Mouse (Mus musculus) forebrain, postnatal 0 days (tissue): Measurements from ENCODE around the gene Dhrs3. TPM values are rescaled to one million over a fixed set of nuclear protein-coding genes. Genes with fewer than 3 reads are reported as not detected.

Experiments
- ATAC-seq: fragments of 200-750 bp; cut with Nextera tagmentation; 2 replicates; pipeline ENCODE4 v1.8.0; 2017; ENCODE audit warnings: mild to moderate bottlenecking, moderate library complexity
- DNase-seq: peaks from one replicate; pipeline ENCODE4 v3.0.0-alpha.2; 2015
- H3K27ac ChIP-seq: fragments of 300-500 bp; sonication (generic); 2 replicates; pipeline ENCODE4 v1.5.1; 2014; ENCODE audit warnings: low read depth, mild to moderate bottlenecking, antibody characterized with exemption, low read length, moderate library complexity, mixed read lengths
- H3K27me3 ChIP-seq: fragments of 300-500 bp; sonication (generic); 2 replicates; pipeline ENCODE4 v1.6.1; 2014; ENCODE audit warnings: mild to moderate bottlenecking, low read length, mixed read lengths; ENCODE audit not compliant: insufficient read depth
- H3K36me3 ChIP-seq: fragments of 300-500 bp; sonication (generic); 2 replicates; pipeline ENCODE4 v1.6.1; 2014; ENCODE audit warnings: mild to moderate bottlenecking, moderate library complexity; ENCODE audit not compliant: insufficient read depth
- H3K4me1 ChIP-seq: fragments of 300-500 bp; sonication (generic); 2 replicates; pipeline ENCODE4 v1.6.1; 2014; ENCODE audit warnings: antibody characterized with exemption; ENCODE audit not compliant: insufficient read depth
- H3K4me2 ChIP-seq: fragments of 300-500 bp; sonication (generic); 2 replicates; pipeline ENCODE4 v1.6.1; 2014; ENCODE audit warnings: low read depth, mild to moderate bottlenecking, moderate library complexity
- H3K4me3 ChIP-seq: fragments of 300-500 bp; sonication (generic); 2 replicates; pipeline ENCODE4 v1.5.1; 2014; ENCODE audit warnings: low read depth, low read length, mixed read lengths
- H3K9ac ChIP-seq: fragments of 300-500 bp; sonication (generic); 2 replicates; pipeline ENCODE4 v1.6.1; 2014; ENCODE audit warnings: mild to moderate bottlenecking
- H3K9me3 ChIP-seq: fragments of 300-500 bp; sonication (generic); 2 replicates; pipeline ENCODE4 v1.6.1; 2016; ENCODE audit warnings: low read length
- CTCF ChIP-seq: sonication (generic); IDR thresholded peaks from 2 replicates; pipeline ENCODE4 v1.5.1; 2016; ENCODE audit warnings: antibody characterized with exemption, control low read depth, low read depth
- WGBS: fragments of 180-500 bp; shearing (Covaris S2); extraction: QIAGEN DNeasy Blood & Tissue Kit; methylation state at CpG from one replicate; pipeline ENCODE4 v1.1.7; 2014; 5-methylcytosine and 5-hydroxymethylcytosine counted together
- polyA plus RNA-seq: library from polyadenylated mRNA; unstranded; fragments of >200 nt; fragmentation: Nextera tagmentation; extraction: Ambion mirVana; gene quantifications from 2 replicates; pipeline ENCODE4 v1.2.1, GENCODE M21; 2015
- total RNA-seq: library from RNA; depleted of rRNA; stranded (reverse); fragments of >200 nt; gene quantifications from 2 replicates; pipeline ENCODE4 v1.2.3, GENCODE M21; 2014

Dhrs3 gene
- total and polyA plus RNA-seq, 2 experiments from 2014 or later = 13.6 to 23.0 TPM

DNA sequence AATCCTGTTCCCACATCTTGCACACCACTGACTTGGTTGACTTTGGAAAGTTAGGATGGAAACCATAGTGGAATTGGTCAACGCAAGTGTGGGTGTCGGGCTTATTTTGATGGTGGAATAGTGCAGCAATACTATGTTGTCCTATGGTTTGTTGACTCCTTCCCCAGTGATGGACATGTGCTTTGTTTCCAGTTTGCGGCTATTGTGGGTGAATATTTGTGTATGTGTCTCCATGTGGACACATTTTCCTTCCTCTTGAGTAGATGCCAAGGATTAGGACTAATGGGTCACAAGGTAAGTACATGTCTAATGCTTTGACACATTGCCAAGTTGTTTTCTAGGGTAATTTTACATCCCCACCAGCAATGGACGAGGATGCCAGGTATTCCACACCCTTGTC is 68.6 kb downstream of the Dhrs3 start:
- Histone ChIP-seq H3K36me3 (no peaks in the 10 kb centered on the region), H3K27me3 (no peaks in the 10 kb centered on the region), H3K27ac (no peak overlapping the region), H3K4me1 (no peaks in the 10 kb centered on the region), H3K4me2 (no peak overlapping the region), H3K4me3 (no peak overlapping the region), H3K9me3 (no peaks in the 10 kb centered on the region), H3K9ac (no peak overlapping the region)
- ATAC-seq (no peak), DNase-seq (no peak)
- TF ChIP-seq CTCF = no peak
- WGBS = 71% methylated on average over 4 of the region's 4 CpGs

DNA sequence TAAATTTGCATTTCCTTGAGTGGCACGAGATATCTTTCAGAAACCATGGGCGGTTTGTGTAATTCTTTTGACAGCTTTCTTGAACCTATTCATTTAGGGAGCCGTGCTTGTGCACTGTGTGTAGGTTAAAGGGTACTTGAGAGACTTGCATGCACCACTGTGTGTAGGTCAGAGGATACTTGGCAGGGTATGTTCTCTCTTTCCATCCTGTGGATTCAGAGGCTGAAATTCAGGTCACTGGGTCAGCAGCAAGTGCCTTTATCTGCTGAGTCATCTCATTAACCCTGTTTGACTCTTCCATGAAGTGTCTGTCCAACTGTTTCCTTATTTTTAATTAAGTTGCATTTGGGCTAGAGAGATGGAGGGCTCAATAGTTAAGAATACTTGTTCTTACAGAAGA is 69.1 kb downstream of the Dhrs3 start:
- Histone ChIP-seq H3K27me3 (no peaks in the 10 kb centered on the region), H3K36me3 (no peaks in the 10 kb centered on the region), H3K4me2 (no peak overlapping the region), H3K27ac (no peak overlapping the region), H3K9me3 (no peaks in the 10 kb centered on the region), H3K9ac (no peak overlapping the region), H3K4me1 (no peaks in the 10 kb centered on the region), H3K4me3 (no peak overlapping the region)
- no peak for ATAC-seq
- WGBS = 48% methylated on average over 3 of the region's 3 CpGs
- no peak for TF ChIP-seq CTCF
- no peak for DNase-seq

DNA sequence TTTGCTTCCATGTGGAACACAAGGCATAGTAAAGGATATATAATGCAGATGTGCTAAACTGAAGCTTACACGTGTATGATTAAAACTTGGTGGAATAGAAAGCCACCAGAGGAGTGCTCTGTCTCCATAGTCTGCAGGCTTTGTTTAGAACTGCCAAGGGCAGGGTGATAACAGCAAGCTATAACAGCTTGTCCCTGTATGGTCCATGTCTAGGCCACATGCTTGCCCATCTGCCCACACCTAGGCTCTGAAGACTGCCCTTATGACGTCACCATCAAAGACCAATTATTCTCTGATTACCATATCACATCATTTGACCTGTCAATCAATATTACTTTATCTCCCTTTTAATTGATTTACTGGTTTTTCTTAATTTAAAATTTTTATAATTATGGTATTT is 72.6 kb downstream of the Dhrs3 start:
- Histone ChIP-seq H3K36me3 (no peaks in the 10 kb centered on the region), H3K4me2 (no peak overlapping the region), H3K9me3 (no peaks in the 10 kb centered on the region), H3K9ac (no peak overlapping the region), H3K27ac (no peak overlapping the region), H3K4me1 (no peaks in the 10 kb centered on the region), H3K4me3 (no peak overlapping the region), H3K27me3 (no peaks in the 10 kb centered on the region)
- peak; percentile 65; the same call in 1 of the 2 replicates for ATAC-seq
- DNase-seq = no peak
- no peak for TF ChIP-seq CTCF
- 65% methylated on average over 2 of the region's 2 CpGs for WGBS

DNA sequence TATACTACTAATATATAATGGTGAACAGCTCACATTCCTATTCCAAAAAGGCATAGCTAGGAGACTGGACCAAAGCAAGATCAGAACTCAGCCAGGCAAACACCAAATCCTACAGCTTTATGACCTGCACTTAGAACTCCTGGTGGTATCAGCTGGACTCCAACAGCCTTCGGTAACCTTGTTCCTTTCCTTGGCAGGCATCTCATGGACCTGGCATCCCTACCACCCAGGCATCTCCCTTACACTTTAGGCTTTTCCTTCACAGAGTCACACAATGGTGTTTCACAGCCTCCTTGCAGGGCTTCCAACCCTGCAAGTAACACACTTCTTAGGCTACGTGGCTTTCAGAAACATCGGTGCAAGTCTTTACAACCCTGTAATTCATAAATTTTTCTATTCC is 75.7 kb downstream of the Dhrs3 start:
- Histone ChIP-seq H3K4me3 (no peak overlapping the region), H3K27ac (no peak overlapping the region), H3K4me2 (no peak overlapping the region), H3K9ac (no peak overlapping the region), H3K36me3 (no peaks in the 10 kb centered on the region), H3K27me3 (no peaks in the 10 kb centered on the region), H3K9me3 (no peaks in the 10 kb centered on the region), H3K4me1 (no peaks in the 10 kb centered on the region)
- DNase-seq (no peak), ATAC-seq (no peak)
- TF ChIP-seq CTCF = no peak
- 92% methylated on average over 3 of the region's 3 CpGs for WGBS

DNA sequence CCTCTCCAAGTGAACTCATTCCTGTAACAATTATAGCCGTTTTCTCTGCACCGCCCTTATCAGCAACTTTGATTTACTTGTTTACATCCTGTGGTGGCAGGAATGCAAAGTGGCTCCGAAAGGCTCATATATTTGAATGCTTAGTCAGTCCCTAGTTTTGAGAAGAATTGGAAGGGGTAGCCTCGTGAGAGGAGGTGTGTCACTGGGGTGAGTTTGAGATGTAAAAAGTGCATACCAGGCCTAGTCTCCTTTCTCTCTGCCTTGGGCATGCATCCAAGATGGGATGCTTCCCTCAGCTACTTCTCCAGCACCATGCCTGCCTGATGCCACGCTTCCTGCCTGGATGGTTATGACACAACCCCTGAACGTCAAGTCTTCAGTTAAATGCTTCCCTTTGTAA is 76.4 kb downstream of the Dhrs3 start:
- ATAC-seq = no peak

DNA sequence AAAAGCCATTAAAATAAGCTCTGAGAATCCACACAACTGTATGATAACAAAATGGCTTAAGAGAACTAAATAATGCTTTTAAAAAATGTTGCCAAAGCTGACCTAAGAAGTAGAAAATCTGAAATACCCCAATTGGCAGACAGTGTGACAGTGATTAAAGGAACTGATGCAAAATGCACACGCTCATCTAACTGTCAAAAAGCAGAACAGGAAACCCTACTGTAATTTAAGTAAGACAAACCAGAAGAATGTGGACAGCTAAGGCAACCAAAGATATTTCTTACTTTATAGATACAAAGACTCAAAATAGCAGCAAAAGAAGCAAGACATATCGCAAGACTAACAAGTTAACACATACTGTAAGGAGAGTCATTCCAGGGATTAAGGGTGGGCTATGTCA is 78.4 kb downstream of the Dhrs3 start:
- no peak overlapping the region for H3K27ac ChIP-seq
- no peaks in the 10 kb centered on the region for H3K27me3 ChIP-seq
- peaks cover 5% of the 10 kb centered on the region for H3K36me3 ChIP-seq
- no peak overlapping the region for H3K4me3 ChIP-seq
- no peaks in the 10 kb centered on the region for H3K9me3 ChIP-seq
- no peak overlapping the region for H3K4me2 ChIP-seq
- no peak overlapping the region for H3K9ac ChIP-seq
- WGBS = 84% methylated on average over 2 of the region's 2 CpGs
- no peaks in the 10 kb centered on the region for H3K4me1 ChIP-seq
- DNase-seq (no peak), ATAC-seq (no peak)
- TF ChIP-seq CTCF = no peak

More for the DNA sequence above, 76.4 kb downstream of the Dhrs3 start:
- no peaks in the 10 kb centered on the region for H3K4me1 ChIP-seq
- H3K27ac ChIP-seq = no peak overlapping the region
- no peak for DNase-seq
- no peaks in the 10 kb centered on the region for H3K9me3 ChIP-seq
- no peak overlapping the region for H3K9ac ChIP-seq
- no peak overlapping the region for H3K4me2 ChIP-seq
- TF ChIP-seq CTCF = no peak
- 72% methylated on average over 6 of the region's 6 CpGs for WGBS
- no peak overlapping the region for H3K4me3 ChIP-seq
- H3K27me3 ChIP-seq = no peaks in the 10 kb centered on the region
- no peaks in the 10 kb centered on the region; the same call in 1 of the 2 replicates for H3K36me3 ChIP-seq

DNA sequence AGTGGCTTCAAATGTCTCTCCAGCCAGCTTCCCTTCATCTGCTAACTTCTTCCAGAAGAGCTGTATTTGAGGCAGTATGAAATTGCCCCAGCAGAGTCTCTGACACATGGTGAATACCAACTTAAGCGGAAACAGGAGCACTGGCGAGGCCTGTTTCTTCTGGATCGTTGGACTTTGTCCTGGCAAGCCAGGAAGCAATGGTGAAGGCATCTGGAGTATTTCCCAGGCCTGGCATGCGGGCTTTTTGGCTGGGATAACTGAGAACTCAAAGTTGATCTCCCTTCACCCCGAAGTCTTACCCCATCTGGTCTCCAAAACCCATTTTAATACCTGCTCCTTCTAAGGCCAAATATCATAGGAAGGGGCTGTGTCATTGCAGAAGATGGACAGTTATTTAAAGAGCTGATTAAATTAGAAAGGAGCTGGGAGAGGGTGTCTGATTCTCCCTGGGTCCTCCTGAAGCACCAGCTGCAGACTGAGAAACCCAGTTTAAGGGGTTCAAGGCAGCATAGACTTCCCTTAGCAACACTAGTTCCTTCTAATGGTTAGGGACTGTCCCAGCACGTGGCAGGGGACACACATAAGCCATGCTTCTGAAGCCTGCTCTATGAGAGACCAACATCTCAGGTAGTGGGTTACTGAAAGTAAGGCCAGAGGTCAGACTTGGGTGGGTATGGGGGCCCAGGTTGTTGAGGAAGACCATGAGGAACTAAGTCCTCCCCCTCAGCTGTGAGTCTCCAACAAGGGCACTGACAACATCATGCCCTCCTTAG is 80.5 kb downstream of the Dhrs3 start:
- Histone ChIP-seq H3K4me3 (no peak overlapping the region), H3K9ac (no peak overlapping the region), H3K4me1 (no peaks in the 10 kb centered on the region), H3K4me2 (no peak overlapping the region), H3K27me3 (no peaks in the 10 kb centered on the region), H3K27ac (no peak overlapping the region), H3K36me3 (peaks cover 5% of the 10 kb centered on the region), H3K9me3 (no peaks in the 10 kb centered on the region)
- ATAC-seq (peak; percentile 66; the same call in 1 of the 2 replicates), DNase-seq (peak; percentile 35)
- no peak for TF ChIP-seq CTCF
- 59% methylated on average over 6 of the region's 6 CpGs for WGBS
